In genomic region chr9:85325201-85325868, GRCm38 (mm10) we compare ENCODE assay signal across 7 mouse cellular contexts. TPM values are rescaled to one million over a fixed set of nuclear protein-coding genes. Genes with fewer than 3 reads are reported as not detected.
DNase-seq lines count a peak whose midpoint lies in the region; ATAC-seq and TF ChIP-seq lines count a peak whose summit lies in the region.

No protein-coding gene starts in this region.

- peak overlapping the region; percentile 90 for H3K4me2 ChIP-seq in heart, embryonic 13.5 days
- H3K4me2 ChIP-seq in liver, embryonic 11.5 days: peak overlapping the region; percentile 85
- peak overlapping the region; percentile 72 for H3K4me2 ChIP-seq in stomach, embryonic 14.5 days (replicated peaks; ENCODE audit: low read depth, low read length)

- H3K4me3 ChIP-seq in spleen, adult 2 months (ENCODE audit: extremely low read depth, insufficient read depth, insufficient read length): peak overlapping the region; percentile 73
- peak overlapping the region; percentile 86 for H3K4me3 ChIP-seq in heart, embryonic 13.5 days
- peak overlapping the region; percentile 78 for H3K4me3 ChIP-seq in liver, embryonic 11.5 days (ENCODE audit: low read depth, low read length)
- peak overlapping the region; percentile 79 for H3K4me3 ChIP-seq in stomach, embryonic 14.5 days (ENCODE audit: low read depth, low read length)

- peaks cover 2% of the 10 kb centered on the region for H3K36me3 ChIP-seq in spleen, adult 2 months (ENCODE audit: control insufficient read depth, insufficient read depth, low read length)
- H3K36me3 ChIP-seq in heart, embryonic 13.5 days: peaks cover 19% of the 10 kb centered on the region
- H3K36me3 ChIP-seq in liver, embryonic 11.5 days (ENCODE audit: control insufficient read depth, insufficient read depth, low read length): no peaks in the 10 kb centered on the region; the same call in 1 of the 2 replicates
- no peaks in the 10 kb centered on the region for H3K36me3 ChIP-seq in stomach, embryonic 14.5 days (ENCODE audit: control insufficient read depth, insufficient read depth, low read length)

- H3K4me1 ChIP-seq in spleen, adult 2 months (ENCODE audit: control insufficient read depth, insufficient read depth, insufficient read length): peaks cover 4% of the 10 kb centered on the region
- peaks cover 31% of the 10 kb centered on the region for H3K4me1 ChIP-seq in heart, embryonic 13.5 days
- peaks cover 2% of the 10 kb centered on the region; the same call in 1 of the 2 replicates for H3K4me1 ChIP-seq in liver, embryonic 11.5 days (replicated peaks; ENCODE audit: control insufficient read depth, insufficient read depth, low read length)
- no peaks in the 10 kb centered on the region for H3K4me1 ChIP-seq in stomach, embryonic 14.5 days (ENCODE audit: control insufficient read depth, insufficient read depth, low read length)

- DNase-seq in spleen, adult 2 months (ENCODE audit: low read depth in 1 of 2, low spot score in 2 of 2): no peak
- DNase-seq in spleen, postnatal 4 days (ENCODE audit: low spot score in 2 of 2): no peak
- DNase-seq in liver, embryonic 11.5 days (ENCODE audit: low spot score): no peak
- no peak for DNase-seq in thymus, postnatal 36 days
- no peak for DNase-seq in frontal cortex, postnatal 10 days (ENCODE audit: low spot score in 2 of 2)

- WGBS in spleen, adult 2 months: 24% methylated on average over 17 of the region's 17 CpGs
- WGBS in heart, embryonic 13.5 days: 26% methylated on average over 17 of the region's 17 CpGs
- whole genome bisulfite sequencing in liver, embryonic 11.5 days: 35% methylated on average over 17 of the region's 17 CpGs
- WGBS in stomach, embryonic 14.5 days: 31% methylated on average over 17 of the region's 17 CpGs

- H3K9ac ChIP-seq in heart, embryonic 13.5 days: peak overlapping the region; percentile 92
- peak overlapping the region; percentile 68 for H3K9ac ChIP-seq in liver, embryonic 11.5 days (ENCODE audit: low read depth, low read length)
- no peak overlapping the region for H3K9ac ChIP-seq in stomach, embryonic 14.5 days (replicated peaks; ENCODE audit: low read depth, low read length)

- H3K9me3 ChIP-seq in heart, embryonic 13.5 days: no peaks in the 10 kb centered on the region
- H3K9me3 ChIP-seq in liver, embryonic 11.5 days (ENCODE audit: control insufficient read depth, low read length): no peaks in the 10 kb centered on the region
- no peaks in the 10 kb centered on the region for H3K9me3 ChIP-seq in stomach, embryonic 14.5 days (ENCODE audit: control insufficient read depth, low read depth, low read length)

- ATAC-seq in heart, embryonic 13.5 days (ENCODE audit: extremely low read depth, insufficient number of reproducible peaks, low FRiP score, low TSS enrichment): no peak
- ATAC-seq in liver, embryonic 11.5 days (replicated peaks; ENCODE audit: low FRiP score): no peak
- no peak for ATAC-seq in stomach, embryonic 14.5 days (ENCODE audit: insufficient number of reproducible peaks, insufficient read depth, low FRiP score, low read depth)

- TF ChIP-seq POLR2A in spleen, adult 2 months (IDR thresholded peaks at IDR 0.05; ENCODE audit: low read depth, low read length): no peak

- TF ChIP-seq CTCF in spleen, adult 2 months (IDR thresholded peaks at IDR 0.05; ENCODE audit: extremely low read depth, insufficient read depth, insufficient read length, insufficient replicate concordance): no peak

- H3K27ac ChIP-seq in spleen, adult 2 months (ENCODE audit: insufficient read depth, low read length): no peak overlapping the region
- H3K27ac ChIP-seq in heart, embryonic 13.5 days (replicated peaks): peak overlapping the region; percentile 95
- no peak overlapping the region; the same call in 1 of the 2 replicates for H3K27ac ChIP-seq in liver, embryonic 11.5 days (ENCODE audit: low read depth, low read length)
- no peak overlapping the region for H3K27ac ChIP-seq in stomach, embryonic 14.5 days (ENCODE audit: low read length)

- no peaks in the 10 kb centered on the region for H3K27me3 ChIP-seq in spleen, adult 2 months (ENCODE audit: control insufficient read depth, insufficient read depth, low read length)
- H3K27me3 ChIP-seq in heart, embryonic 13.5 days (replicated peaks): no peaks in the 10 kb centered on the region
- H3K27me3 ChIP-seq in liver, embryonic 11.5 days (replicated peaks; ENCODE audit: control insufficient read depth, insufficient read depth, low read length): 0 out of 2 replicates have a peak, but pooled peaks cover 3% of the 10 kb centered on the region
- no peaks in the 10 kb centered on the region for H3K27me3 ChIP-seq in stomach, embryonic 14.5 days (ENCODE audit: control insufficient read depth, insufficient read depth, low read length)

RNA-seq across cellular contexts. Expression of gene Tent5a, which starts 1.8 kb away (rescaled TPM):
- 5.4 and 6.4 TPM in 2 replicates for polyA plus RNA-seq in spleen, adult 2 months (2012; rRNA removed)
- polyA plus RNA-seq in heart, embryonic 13.5 days (2015; fragmentation: Nextera tagmentation; extraction: Ambion mirVana): 9.3 and 9.6 TPM in 2 replicates
- polyA plus RNA-seq in liver, embryonic 11.5 days (2014; fragmentation: Nextera tagmentation; extraction: Ambion mirVana): 13.8 and 14.4 TPM in 2 replicates
- 27.8 and 27.9 TPM in 2 replicates for polyA plus RNA-seq in stomach, embryonic 14.5 days (2014; fragmentation: Nextera tagmentation; extraction: Ambion mirVana)

RNA-seq across cellular contexts. Expression of gene Gm11114, which starts 12.8 kb away (rescaled TPM):
- polyA plus RNA-seq in spleen, adult 2 months (2012; rRNA removed): not detected in 2 replicates
- polyA plus RNA-seq in heart, embryonic 13.5 days (2015; fragmentation: Nextera tagmentation; extraction: Ambion mirVana): not detected in 2 replicates
- not detected in 2 replicates for polyA plus RNA-seq in liver, embryonic 11.5 days (2014; fragmentation: Nextera tagmentation; extraction: Ambion mirVana)
- not detected in 2 replicates for polyA plus RNA-seq in stomach, embryonic 14.5 days (2014; fragmentation: Nextera tagmentation; extraction: Ambion mirVana)
